Mouse (Mus musculus) kidney, embryonic 16.5 days (tissue): ENCODE results near the gene Dscaml1. TPM values are rescaled to one million over a fixed set of nuclear protein-coding genes. Genes with fewer than 3 reads are reported as not detected.

Experiments
- ATAC-seq: fragments of 200-750 bp; cut with Nextera tagmentation; 2 replicates; pipeline ENCODE4 v1.8.0; 2017; ENCODE audit warnings: moderate TSS enrichment; ENCODE audit not compliant: low FRiP score, low TSS enrichment
- H3K27ac ChIP-seq: fragments of 300-500 bp; sonication (generic); 2 replicates; pipeline ENCODE4 v1.5.1; 2014; ENCODE audit warnings: low read length
- H3K27me3 ChIP-seq: fragments of 300-500 bp; sonication (generic); 2 replicates; pipeline ENCODE4 v1.6.1; 2014; ENCODE audit warnings: low read length, control low read depth, mixed read lengths; ENCODE audit not compliant: insufficient read depth
- H3K36me3 ChIP-seq: fragments of 300-500 bp; sonication (generic); 2 replicates; pipeline ENCODE4 v1.6.1; 2014; ENCODE audit warnings: low read length, control low read depth, mixed read lengths; ENCODE audit not compliant: insufficient read depth
- H3K4me1 ChIP-seq: fragments of 300-500 bp; sonication (generic); 2 replicates; pipeline ENCODE4 v1.6.1; 2014; ENCODE audit warnings: low read length, control low read depth, mixed read lengths; ENCODE audit not compliant: insufficient read depth
- H3K4me2 ChIP-seq: fragments of 300-500 bp; sonication (generic); replicated peaks from 2 replicates; pipeline ENCODE4 v1.6.1; 2014; ENCODE audit warnings: low read depth, low read length
- H3K4me3 ChIP-seq: fragments of 300-500 bp; sonication (generic); 2 replicates; pipeline ENCODE4 v1.5.1; 2014; ENCODE audit warnings: mild to moderate bottlenecking, low read length
- H3K9ac ChIP-seq: fragments of 300-500 bp; sonication (generic); replicated peaks from 2 replicates; pipeline ENCODE4 v1.6.1; 2014; ENCODE audit warnings: low read length
- H3K9me3 ChIP-seq: fragments of 300-500 bp; sonication (generic); 2 replicates; pipeline ENCODE4 v1.6.1; 2016; ENCODE audit warnings: low read length, control low read depth
- WGBS: fragments of 180-500 bp; shearing (Covaris S2); extraction: QIAGEN DNeasy Blood & Tissue Kit; methylation state at CpG from one replicate; pipeline ENCODE4 v1.1.7; 2014; 5-methylcytosine and 5-hydroxymethylcytosine counted together
- polyA plus RNA-seq: library from polyadenylated mRNA; unstranded; fragments of >200 nt; fragmentation: Nextera tagmentation; extraction: Ambion mirVana; gene quantifications from 2 replicates; pipeline ENCODE4 v1.2.1, GENCODE M21; 2015

Dscaml1 gene
- polyA plus RNA-seq, 1 experiment from 2014 or later, result 0.37 TPM

DNA sequence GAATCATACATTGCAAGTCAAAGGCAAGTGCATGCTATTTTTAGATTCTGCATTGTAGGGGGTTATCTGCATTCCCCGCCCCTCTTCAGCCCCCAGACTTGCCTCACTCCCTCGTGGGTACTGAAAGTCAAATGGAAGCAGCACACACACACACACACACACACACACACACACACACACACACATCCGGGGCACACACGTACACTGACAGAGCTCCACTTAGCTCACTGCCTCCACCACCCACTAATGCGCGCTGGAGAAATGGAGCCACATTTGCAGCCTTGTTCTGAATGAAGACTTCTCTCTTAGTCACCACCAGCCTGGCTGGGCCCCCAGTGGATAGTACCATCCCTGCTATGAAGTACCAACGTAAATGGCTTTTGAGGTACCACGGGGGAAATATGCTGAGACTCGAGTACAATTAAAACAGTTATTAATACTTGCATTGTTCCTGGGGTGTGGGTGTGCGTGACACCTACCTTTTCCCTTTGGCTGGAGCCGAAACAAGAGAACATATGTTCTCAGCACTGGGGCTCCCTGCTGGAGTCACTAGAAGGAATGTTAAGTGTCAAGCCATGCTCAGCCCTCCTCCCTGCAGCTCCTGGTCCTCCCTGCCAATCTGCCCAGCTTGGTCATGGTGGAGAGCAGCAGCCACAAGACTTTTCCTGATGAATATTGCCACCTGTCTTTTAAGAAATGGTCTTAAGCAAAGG, 91.7 kb downstream of the Dscaml1 start:
- WGBS, result 77% methylated on average over 11 of the region's 11 CpGs
- H3K4me2 ChIP-seq, result no peak overlapping the region
- no peak overlapping the region for H3K27ac ChIP-seq
- H3K4me3 ChIP-seq, result no peak overlapping the region
- H3K9ac ChIP-seq, result no peak overlapping the region
- no peaks in the 10 kb centered on the region for H3K36me3 ChIP-seq
- H3K4me1 ChIP-seq, result 0 out of 2 replicates have a peak, but pooled peaks cover 4% of the 10 kb centered on the region
- no peak for ATAC-seq
- no peaks in the 10 kb centered on the region for H3K27me3 ChIP-seq
- no peaks in the 10 kb centered on the region for H3K9me3 ChIP-seq

DNA sequence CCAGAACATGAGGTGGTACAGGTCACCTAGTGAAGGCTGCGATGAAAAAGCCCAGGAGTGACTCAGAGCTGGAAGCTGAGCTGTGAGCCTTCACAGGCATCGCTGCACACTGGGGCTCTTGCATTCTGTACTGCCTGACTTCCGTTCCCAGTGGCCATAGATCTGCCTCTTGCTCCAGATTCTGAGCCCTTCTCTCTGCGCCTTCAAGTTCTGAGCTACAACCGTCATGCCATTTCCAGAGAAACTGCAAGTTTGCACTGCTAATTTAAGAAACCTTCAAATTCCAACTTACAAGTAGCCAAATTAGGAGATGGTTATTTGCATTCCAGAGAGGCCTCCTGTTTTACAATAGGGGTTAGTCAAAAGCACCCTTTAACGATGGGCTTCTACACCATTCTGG, 93.4 kb downstream of the Dscaml1 start:
- no peaks in the 10 kb centered on the region for H3K36me3 ChIP-seq
- H3K4me3 ChIP-seq, result no peak overlapping the region
- no peak overlapping the region for H3K4me2 ChIP-seq
- ATAC-seq, result no peak
- H3K4me1 ChIP-seq, result no peaks in the 10 kb centered on the region
- H3K27ac ChIP-seq, result no peak overlapping the region
- 53% methylated on average over 6 of the region's 6 CpGs for WGBS
- no peaks in the 10 kb centered on the region for H3K9me3 ChIP-seq
- no peak overlapping the region for H3K9ac ChIP-seq
- H3K27me3 ChIP-seq, result no peaks in the 10 kb centered on the region

DNA sequence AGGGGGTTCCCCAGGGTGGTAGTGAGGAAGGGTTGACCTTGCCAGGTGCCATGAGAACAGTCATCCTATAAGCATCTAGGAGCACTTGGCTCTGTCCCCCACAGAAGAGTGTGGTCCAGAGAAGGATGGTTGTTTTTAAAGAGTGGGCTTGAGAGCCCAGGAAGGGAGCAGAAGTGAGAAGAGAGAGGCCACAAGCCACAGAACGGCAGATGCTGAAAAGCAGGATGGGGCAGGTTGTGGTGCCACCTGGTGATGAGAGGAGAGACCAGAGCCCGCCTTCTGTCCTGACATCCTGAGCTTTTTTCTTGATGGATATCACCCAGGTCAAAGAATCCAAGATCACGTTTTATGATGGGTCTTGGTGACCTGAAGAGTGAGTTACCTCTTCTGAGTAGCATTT, 96.4 kb downstream of the Dscaml1 start:
- no peak for ATAC-seq
- Histone ChIP-seq H3K4me1 (no peaks in the 10 kb centered on the region), H3K4me3 (no peak overlapping the region), H3K4me2 (no peak overlapping the region), H3K36me3 (no peaks in the 10 kb centered on the region), H3K9me3 (no peaks in the 10 kb centered on the region), H3K27ac (no peak overlapping the region), H3K27me3 (no peaks in the 10 kb centered on the region), H3K9ac (no peak overlapping the region)
- 67% methylated on average over 3 of the region's 3 CpGs for WGBS

DNA sequence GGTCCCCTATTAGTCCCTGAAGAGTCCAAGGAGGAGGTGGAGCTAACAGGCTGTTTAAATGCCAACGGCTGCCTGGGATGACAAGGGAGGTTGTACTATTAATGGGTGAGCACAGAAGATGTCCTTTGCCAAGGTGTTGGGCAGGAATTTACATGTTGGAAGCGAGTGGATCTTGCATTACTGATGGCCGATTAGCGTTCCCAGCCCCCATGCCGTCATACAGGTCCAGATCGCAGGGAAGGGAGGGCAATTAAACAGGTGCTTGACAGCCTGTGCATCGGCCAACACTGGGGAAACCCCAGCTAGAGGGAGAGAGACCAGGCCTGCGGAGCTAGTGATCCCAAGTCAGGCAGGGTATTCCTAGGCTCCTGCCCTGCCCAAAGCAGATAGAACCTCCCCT, 98.1 kb downstream of the Dscaml1 start:
- no peaks in the 10 kb centered on the region for H3K27me3 ChIP-seq
- H3K4me1 ChIP-seq, result no peaks in the 10 kb centered on the region
- no peak overlapping the region for H3K4me3 ChIP-seq
- 45% methylated on average over 8 of the region's 8 CpGs for WGBS
- H3K9ac ChIP-seq, result no peak overlapping the region
- no peaks in the 10 kb centered on the region for H3K9me3 ChIP-seq
- ATAC-seq, result no peak
- H3K36me3 ChIP-seq, result no peaks in the 10 kb centered on the region
- H3K4me2 ChIP-seq, result no peak overlapping the region
- H3K27ac ChIP-seq, result no peak overlapping the region

DNA sequence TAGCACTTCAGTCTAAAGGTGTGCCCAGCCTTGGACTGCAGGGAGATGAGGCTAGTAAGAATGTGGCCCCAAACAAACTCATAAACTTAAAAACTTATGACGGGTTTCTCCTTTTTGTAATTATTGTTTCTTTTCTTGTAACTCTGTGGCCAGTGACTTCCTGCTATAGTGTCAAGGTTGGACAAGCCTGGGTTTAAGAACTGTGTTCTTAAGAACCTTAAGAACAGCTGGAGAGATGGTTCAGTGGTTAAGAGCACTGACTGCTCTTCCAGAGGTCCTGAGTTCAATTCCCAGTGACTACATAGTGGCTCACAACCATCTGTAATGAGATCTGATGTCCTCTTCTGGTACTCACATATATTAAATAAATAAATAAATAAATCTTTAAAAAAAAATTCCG, 106.8 kb downstream of the Dscaml1 start:
- ATAC-seq, result no peak
- 84% methylated on average over 2 of the region's 2 CpGs for WGBS

DNA sequence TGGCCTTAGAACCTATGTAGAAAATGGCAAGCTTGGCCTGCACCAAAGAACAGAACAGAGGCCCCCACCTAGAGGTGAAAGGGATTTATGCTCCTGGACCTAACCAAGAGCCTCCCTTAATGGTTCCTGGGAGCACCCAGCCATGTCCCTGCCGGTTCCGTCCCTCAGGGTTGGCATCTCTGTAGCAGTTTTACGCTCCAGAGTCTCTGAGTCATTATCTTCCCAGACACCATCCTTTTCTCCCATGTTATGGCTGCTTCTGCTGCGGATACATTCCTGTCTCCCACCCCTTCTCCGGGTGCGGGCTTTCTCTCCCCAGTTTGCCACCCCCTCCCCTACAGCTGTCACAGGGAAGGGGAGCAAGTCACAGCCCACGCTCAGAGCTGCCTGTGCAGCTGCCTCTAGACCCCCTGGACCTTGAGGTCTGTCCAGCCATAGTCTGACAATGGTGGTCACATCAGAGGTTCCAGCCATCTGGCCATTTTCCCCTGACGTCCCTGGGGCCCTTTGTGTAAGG, 108.1 kb downstream of the Dscaml1 start:
- Histone ChIP-seq H3K27me3 (no peaks in the 10 kb centered on the region), H3K4me1 (peaks cover 12% of the 10 kb centered on the region), H3K4me2 (no peak overlapping the region), H3K4me3 (no peak overlapping the region), H3K9ac (no peak overlapping the region), H3K36me3 (no peaks in the 10 kb centered on the region), H3K9me3 (no peaks in the 10 kb centered on the region), H3K27ac (no peak overlapping the region)
- peak; percentile 50; the same call in 1 of the 2 replicates for ATAC-seq
- 37% methylated on average over 8 of the region's 8 CpGs for WGBS

More for the DNA sequence above, 106.8 kb downstream of the Dscaml1 start:
- Histone ChIP-seq H3K9me3 (no peaks in the 10 kb centered on the region), H3K4me1 (peaks cover 12% of the 10 kb centered on the region), H3K9ac (no peak overlapping the region), H3K36me3 (no peaks in the 10 kb centered on the region), H3K4me3 (no peak overlapping the region), H3K4me2 (no peak overlapping the region), H3K27ac (no peak overlapping the region), H3K27me3 (no peaks in the 10 kb centered on the region)

DNA sequence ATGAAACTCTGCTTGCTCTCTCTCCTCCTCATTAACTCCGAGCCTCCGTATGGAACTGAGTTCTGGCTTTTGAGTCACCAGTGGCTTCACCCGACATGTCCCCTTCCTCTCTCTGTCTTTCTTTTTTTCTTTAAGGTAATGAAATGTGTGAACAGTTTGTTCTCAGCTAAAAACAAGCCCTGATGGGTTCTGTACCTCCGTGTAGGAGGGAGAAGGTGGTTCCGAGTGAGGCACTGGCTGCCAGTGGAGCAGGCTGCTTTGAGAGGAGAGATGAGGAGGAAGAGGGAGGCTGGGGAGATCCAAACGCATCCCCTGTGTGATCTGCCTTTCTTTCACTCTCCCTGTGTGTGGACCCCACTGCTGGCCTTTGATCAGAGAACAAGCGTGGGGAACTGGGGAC, 111.2 kb downstream of the Dscaml1 start:
- Histone ChIP-seq H3K9me3 (no peaks in the 10 kb centered on the region), H3K36me3 (no peaks in the 10 kb centered on the region), H3K27me3 (no peaks in the 10 kb centered on the region), H3K4me2 (no peak overlapping the region), H3K4me1 (no peaks in the 10 kb centered on the region), H3K27ac (no peak overlapping the region), H3K4me3 (no peak overlapping the region), H3K9ac (no peak overlapping the region)
- no peak for ATAC-seq
- WGBS, result 58% methylated on average over 7 of the region's 7 CpGs

DNA sequence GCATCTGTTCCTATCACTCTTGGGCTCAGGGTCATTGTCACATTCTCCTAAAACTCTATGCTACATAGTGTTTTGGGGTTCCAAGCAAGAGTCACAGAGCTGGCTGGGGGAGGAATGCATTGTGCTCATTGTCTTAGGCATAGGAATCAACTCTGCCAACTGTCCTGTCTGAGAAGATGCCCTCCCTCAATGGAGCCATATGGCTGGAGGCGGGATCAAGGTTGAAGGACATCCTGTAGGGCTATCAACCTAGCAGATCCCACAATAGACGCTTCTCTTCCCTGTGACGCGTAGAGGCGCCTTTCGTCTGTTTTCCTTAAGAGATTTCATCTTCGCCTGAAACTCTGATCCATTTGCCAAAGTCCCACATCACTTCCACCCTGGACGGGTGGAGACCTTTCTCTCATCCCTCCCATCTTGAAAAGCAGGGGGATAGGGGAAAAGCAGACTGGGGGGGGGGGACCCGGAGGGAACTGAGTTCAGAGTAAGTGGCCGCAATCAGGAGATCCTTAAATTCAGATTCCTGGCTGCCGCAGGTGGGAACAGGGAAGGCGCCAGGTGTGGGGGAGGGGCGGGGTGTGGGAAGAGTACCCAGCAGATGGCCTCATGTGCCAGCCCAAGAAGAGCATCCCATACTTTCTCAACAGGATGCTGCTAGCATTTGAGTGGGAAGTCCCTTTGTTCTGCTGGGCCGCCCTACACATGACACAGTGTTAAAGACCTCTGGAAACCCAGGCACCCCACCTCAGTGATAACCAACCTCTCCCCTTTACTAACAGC, 113.0 kb downstream of the Dscaml1 start:
- 78% methylated on average over 14 of the region's 14 CpGs for WGBS
- no peaks in the 10 kb centered on the region for H3K4me1 ChIP-seq
- no peak overlapping the region for H3K4me2 ChIP-seq
- H3K9ac ChIP-seq, result no peak overlapping the region
- H3K9me3 ChIP-seq, result no peaks in the 10 kb centered on the region
- H3K27ac ChIP-seq, result no peak overlapping the region
- no peaks in the 10 kb centered on the region for H3K27me3 ChIP-seq
- no peak overlapping the region for H3K4me3 ChIP-seq
- H3K36me3 ChIP-seq, result no peaks in the 10 kb centered on the region
- ATAC-seq, result no peak

DNA sequence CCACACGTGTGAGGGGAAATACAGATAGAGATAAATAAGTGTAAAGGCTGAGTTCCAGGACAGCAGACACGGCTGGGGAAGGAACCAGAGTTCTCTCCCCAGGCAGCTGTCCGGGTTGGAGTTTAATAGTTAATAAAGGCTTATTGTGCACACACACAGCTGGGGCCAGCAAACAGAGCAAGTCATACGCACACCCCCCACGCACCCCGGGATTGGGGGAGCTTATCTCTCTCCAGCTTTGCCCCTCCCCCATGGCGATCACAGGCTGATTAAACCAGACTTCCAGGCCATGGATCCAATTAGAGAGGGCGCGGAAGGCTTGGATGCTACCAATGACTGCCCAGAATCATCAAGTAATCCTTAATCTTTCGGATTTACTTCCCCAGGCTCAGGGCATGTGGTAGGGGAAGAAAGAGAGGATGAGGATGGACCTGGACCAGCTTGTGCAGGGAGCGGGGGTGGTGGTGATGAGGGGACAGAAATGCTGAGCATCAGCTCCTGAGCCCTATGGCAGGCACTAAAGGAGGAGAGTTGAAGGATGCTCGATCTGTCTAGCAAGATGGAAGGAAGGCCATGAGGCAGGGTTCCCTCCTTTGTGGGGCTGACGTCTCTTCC, 119.7 kb downstream of the Dscaml1 start:
- Histone ChIP-seq H3K9ac (no peak overlapping the region), H3K9me3 (no peaks in the 10 kb centered on the region), H3K27me3 (no peaks in the 10 kb centered on the region), H3K4me1 (peaks cover 4% of the 10 kb centered on the region; the same call in 1 of the 2 replicates), H3K4me3 (no peak overlapping the region), H3K27ac (no peak overlapping the region), H3K4me2 (no peak overlapping the region), H3K36me3 (no peaks in the 10 kb centered on the region)
- no peak for ATAC-seq
- 57% methylated on average over 13 of the region's 13 CpGs for WGBS
